Mouse (Mus musculus): Measurements from ENCODE around the gene Zfp940.

GRCm38 (mm10) chr7:29892756-29893155 lies 39.3 kb upstream of the Zfp940 start:
- TF ChIP-seq POLR2A (IDR thresholded peaks at IDR 0.05; ENCODE audit: control insufficient read depth, extremely low read depth, insufficient read depth, low read length, poor library complexity) = no peak
- no peak for TF ChIP-seq CTCF (IDR thresholded peaks at IDR 0.05; ENCODE audit: borderline replicate concordance, control insufficient read depth, extremely low read depth, insufficient read depth, low read length, poor library complexity)
